Mouse (Mus musculus) lung, adult 2 months (tissue): ENCODE data around the gene Asf1b.

Experiments
- CTCF ChIP-seq: fragments of 200-500 bp; IDR thresholded peaks from 2 replicates; pipeline ENCODE4 v1.5.1; 2011; ENCODE audit warnings: mild to moderate bottlenecking, low read length, control low read depth; ENCODE audit not compliant: insufficient read depth
- POLR2A ChIP-seq: fragments of 200-500 bp; IDR thresholded peaks from 2 replicates; pipeline ENCODE4 v1.6.1; 2011; ENCODE audit warnings: low read depth, mild to moderate bottlenecking, control low read depth, low read length, borderline replicate concordance; ENCODE audit errors: extremely low read depth

DNA sequence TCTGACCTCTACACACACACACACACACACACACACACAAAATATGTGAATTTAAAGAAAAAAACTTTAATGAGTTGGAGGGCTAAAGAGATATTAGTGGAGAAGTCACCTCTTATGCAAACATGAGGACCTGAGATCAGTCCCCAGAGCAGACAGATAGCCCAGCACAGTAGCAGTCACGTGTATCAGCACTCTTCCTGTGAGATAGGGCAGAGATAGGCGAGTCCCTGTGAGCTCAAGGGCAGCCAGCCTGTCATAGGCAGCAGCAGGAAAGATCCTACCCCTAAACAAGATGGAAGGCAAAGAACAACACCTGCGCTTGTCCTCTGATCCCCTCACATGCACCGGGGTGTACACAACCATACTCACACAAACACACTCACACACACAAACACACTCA is 27.1 kb downstream of the Asf1b start:
- TF ChIP-seq POLR2A (no peak), CTCF (no peak)
